Mouse (Mus musculus): Measurements from ENCODE around the gene Gm6408. TPM values are rescaled to one million over a fixed set of nuclear protein-coding genes. Genes with fewer than 3 reads are reported as not detected.
"Not testable (repeated sequence)": the region's sequence is repeated elsewhere in the genome, so short reads cannot be mapped to it uniquely, and the experiment has no call there.

The Gm6408 gene
- polyA plus RNA-seq, 1 experiment from 2014 or later = not detected

DNA sequence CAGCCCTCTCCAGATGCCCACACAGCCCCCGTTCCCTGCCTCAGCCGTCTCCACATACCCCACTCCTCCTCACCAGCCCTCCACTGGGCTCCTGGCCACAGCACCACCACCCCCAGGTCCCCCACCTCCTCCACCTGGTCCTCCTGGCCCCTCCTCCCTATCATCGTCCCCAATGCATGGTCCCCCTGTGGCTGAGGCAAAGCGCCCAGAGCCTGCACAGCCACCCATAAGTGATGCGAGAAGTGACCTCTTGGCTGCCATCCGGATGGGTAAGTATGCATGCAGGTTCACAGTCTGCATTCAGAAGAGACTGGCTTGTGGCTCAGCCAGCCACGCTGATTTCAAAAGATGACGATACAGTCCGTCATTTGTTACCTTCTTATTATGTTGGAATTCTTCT lies 13.5 kb upstream of the Gm6408 start:
- no peak overlapping the region for H3K27ac ChIP-seq
- no peak for ATAC-seq (ENCODE audit: insufficient read depth, low FRiP score, low read depth)
- no peaks in the 10 kb centered on the region for H3K36me3 ChIP-seq
- H3K4me2 ChIP-seq = no peak overlapping the region
- H3K4me1 ChIP-seq = no peaks in the 10 kb centered on the region
- no peaks in the 10 kb centered on the region for H3K27me3 ChIP-seq (replicated peaks)
- 90% methylated on average over 9 of the region's 9 CpGs for WGBS
- H3K9me3 ChIP-seq = no peaks in the 10 kb centered on the region
- H3K9ac ChIP-seq = no peak overlapping the region
- no peak overlapping the region for H3K4me3 ChIP-seq (replicated peaks)

DNA sequence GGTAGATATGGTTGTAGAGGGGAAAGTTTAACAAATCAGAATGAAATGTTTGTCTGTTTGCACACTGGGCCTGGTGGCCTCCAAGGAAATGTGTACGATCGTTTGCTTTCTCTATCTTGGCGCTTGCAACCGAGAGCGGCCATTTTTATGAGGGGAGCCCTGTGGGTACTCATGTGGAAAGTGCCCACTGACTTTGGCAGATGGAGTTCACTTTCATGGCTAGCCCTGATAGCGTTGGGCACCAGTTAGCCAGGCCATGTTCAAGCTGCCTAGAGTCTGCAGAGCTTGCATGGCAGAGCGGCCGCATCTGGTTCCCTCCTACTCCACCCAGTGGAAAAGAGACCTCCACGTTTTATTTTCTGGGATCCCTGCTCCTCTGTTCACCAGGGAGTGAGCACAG lies 10.9 kb upstream of the Gm6408 start:
- 78% methylated on average over 9 of the region's 9 CpGs for WGBS
- H3K27me3 ChIP-seq (replicated peaks) = no peaks in the 10 kb centered on the region

DNA sequence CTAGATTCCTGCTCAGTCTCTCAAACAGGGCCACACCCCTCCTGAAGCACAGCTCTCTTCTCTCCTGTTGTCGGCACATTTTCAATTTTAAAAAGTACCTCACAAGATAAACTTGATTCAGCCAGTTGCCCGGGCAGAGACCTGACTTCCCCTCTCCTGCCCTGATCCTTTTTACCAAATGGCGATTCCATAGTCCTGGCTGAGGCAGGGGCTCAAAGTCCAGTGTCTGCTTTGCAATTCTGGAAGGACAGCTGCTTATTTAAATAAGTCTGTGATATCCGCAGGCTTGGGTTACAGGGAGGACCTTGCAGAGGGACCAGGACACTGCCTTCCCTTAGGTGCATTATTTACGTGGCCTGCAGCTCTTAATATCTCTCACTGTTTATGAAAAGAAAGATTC lies 10.5 kb upstream of the Gm6408 start:
- WGBS = 75% methylated on average over 5 of the region's 5 CpGs
- no peaks in the 10 kb centered on the region for H3K27me3 ChIP-seq (replicated peaks)

More for the DNA sequence above, 10.9 kb upstream of the Gm6408 start:
- Histone ChIP-seq H3K4me1 (no peaks in the 10 kb centered on the region), H3K27ac (no peak overlapping the region), H3K4me3 (replicated peaks) (no peak overlapping the region), H3K4me2 (no peak overlapping the region), H3K9me3 (no peaks in the 10 kb centered on the region), H3K36me3 (no peaks in the 10 kb centered on the region), H3K9ac (no peak overlapping the region)
- ATAC-seq (ENCODE audit: insufficient read depth, low FRiP score, low read depth) = no peak

DNA sequence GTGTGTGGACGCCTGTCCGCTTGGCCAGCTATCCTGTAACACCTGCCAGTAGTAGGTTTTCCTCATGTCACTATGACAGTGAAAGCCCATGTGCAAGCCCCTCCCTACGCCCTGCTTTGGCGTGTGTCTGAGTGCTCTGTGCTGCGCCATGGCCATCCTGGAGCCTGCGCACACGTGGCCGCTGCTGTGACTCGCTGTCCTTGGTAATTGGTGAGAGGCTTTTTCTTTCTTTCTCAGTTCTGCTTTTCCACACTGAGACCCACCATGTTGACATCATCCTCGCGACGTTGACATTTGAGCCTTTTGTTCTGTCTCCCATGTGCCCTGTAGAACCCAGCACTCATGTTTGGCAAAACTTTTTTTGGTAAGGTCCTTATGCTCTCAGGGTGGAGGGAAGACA lies 9.9 kb upstream of the Gm6408 start:
- Histone ChIP-seq H3K4me3 (replicated peaks) (no peak overlapping the region), H3K4me2 (no peak overlapping the region), H3K27ac (no peak overlapping the region), H3K36me3 (no peaks in the 10 kb centered on the region), H3K4me1 (no peaks in the 10 kb centered on the region), H3K9me3 (no peaks in the 10 kb centered on the region), H3K27me3 (replicated peaks) (no peaks in the 10 kb centered on the region), H3K9ac (no peak overlapping the region)
- 87% methylated on average over 12 of the region's 12 CpGs for WGBS
- ATAC-seq (ENCODE audit: insufficient read depth, low FRiP score, low read depth) = no peak

More for the DNA sequence above, 10.5 kb upstream of the Gm6408 start:
- H3K9ac ChIP-seq = no peak overlapping the region
- H3K27ac ChIP-seq = no peak overlapping the region
- ATAC-seq (ENCODE audit: insufficient read depth, low FRiP score, low read depth) = no peak
- H3K9me3 ChIP-seq = no peaks in the 10 kb centered on the region
- no peaks in the 10 kb centered on the region for H3K36me3 ChIP-seq
- H3K4me2 ChIP-seq = no peak overlapping the region
- H3K4me1 ChIP-seq = no peaks in the 10 kb centered on the region
- H3K4me3 ChIP-seq (replicated peaks) = no peak overlapping the region

DNA sequence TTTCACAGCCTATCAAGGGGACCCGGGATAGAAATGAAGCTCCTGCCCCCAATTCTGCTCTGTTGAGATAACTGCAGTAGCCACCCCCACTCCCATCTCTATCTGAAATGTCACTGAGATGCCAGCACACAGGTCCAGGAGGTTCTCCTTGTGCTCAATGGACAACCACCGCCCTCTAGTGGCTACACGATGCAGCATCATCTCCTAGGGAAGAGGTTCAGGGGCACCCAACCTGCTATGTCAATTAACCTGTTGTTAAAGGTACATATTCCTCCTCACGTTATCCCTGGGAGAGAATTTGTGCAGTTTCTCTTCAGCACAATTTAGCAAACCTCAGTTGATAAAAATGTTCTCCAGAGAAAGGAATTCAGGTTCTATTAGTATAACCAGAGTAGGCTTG lies 2.2 kb upstream of the Gm6408 start:
- H3K4me1 ChIP-seq; H3K36me3 ChIP-seq; H3K9ac ChIP-seq; H3K27ac ChIP-seq; H3K27me3 ChIP-seq (replicated peaks); H3K4me2 ChIP-seq; H3K9me3 ChIP-seq; ATAC-seq (ENCODE audit: insufficient read depth, low FRiP score, low read depth); H3K4me3 ChIP-seq (replicated peaks): not testable (repeated sequence)
- 8% methylated on average over 4 of the region's 4 CpGs for WGBS

DNA sequence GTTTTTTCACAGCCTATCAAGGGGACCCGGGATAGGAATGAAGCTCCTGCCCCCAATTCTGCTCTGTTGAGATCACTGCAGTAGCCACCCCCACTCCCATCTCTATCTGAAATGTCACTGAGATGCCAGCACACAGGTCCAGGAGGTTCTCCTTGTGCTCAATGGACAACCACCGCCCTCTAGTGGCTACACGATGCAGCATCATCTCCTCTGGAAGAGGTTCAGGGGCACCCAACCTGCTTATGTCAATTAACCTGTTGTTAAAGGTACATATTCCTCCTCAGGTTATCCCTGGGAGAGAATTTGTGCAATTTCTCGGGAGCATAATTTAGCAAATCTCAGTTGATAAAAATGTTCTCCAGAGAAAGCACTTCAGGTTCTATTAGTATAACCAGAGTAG lies 7.2 kb downstream of the Gm6408 start:
- ATAC-seq (ENCODE audit: insufficient read depth, low FRiP score, low read depth); H3K4me3 ChIP-seq (replicated peaks): not testable (repeated sequence)

DNA sequence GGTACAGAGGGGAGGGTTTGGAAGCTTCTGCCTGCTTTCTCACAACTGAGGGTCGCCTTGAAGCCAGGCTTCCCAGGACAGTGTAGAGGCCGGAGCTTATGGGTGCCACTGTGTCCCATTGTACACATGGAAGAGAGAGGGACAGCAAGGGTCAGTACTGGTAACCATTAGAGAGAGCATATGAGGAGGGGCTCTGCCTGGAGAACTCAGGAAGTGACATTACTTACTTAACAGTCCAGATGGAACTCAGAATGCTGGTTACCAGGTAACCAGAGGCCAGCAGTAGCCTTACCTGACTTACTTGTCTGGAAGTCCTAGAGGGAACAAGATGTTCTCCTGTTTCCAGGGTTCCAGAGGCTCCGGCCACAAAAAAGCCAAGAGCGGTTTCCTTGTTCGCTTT lies 9.3 kb downstream of the Gm6408 start, which contains the start of gene Gm6370:
Gene Gm6370 (plus strand): TSS at position 301 of the 400 bp plus-strand sequence.
- H3K9me3 ChIP-seq; H3K4me3 ChIP-seq (replicated peaks); H3K9ac ChIP-seq; H3K36me3 ChIP-seq; H3K27ac ChIP-seq; H3K4me2 ChIP-seq; ATAC-seq (ENCODE audit: insufficient read depth, low FRiP score, low read depth); H3K27me3 ChIP-seq (replicated peaks); H3K4me1 ChIP-seq: not testable (repeated sequence)
- no CpG with 5 or more reads among the region's 5 CpGs for WGBS

More for the DNA sequence above, 7.2 kb downstream of the Gm6408 start:
- not testable (repeated sequence) for H3K9me3 ChIP-seq; H3K4me2 ChIP-seq; H3K36me3 ChIP-seq; H3K4me1 ChIP-seq; H3K27ac ChIP-seq; H3K27me3 ChIP-seq (replicated peaks); H3K9ac ChIP-seq
- 9% methylated on average over 3 of the region's 4 CpGs for WGBS

DNA sequence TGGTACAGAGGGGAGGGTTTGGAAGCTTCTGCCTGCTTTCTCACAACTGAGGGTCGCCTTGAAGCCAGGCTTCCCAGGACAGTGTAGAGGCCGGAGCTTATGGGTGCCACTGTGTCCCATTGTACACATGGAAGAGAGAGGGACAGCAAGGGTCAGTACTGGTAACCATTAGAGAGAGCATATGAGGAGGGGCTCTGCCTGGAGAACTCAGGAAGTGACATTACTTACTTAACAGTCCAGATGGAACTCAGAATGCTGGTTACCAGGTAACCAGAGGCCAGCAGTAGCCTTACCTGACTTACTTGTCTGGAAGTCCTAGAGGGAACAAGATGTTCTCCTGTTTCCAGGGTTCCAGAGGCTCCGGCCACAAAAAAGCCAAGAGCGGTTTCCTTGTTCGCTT lies 20.3 kb downstream of the Gm6408 start, which contains the start of gene 4930449I24Rik:
Gene 4930449I24Rik (plus strand): TSS at position 301 of the 400 bp plus-strand sequence.
- not testable (repeated sequence) for H3K9ac ChIP-seq; H3K4me1 ChIP-seq; H3K9me3 ChIP-seq; H3K36me3 ChIP-seq; H3K4me2 ChIP-seq; H3K27me3 ChIP-seq (replicated peaks); H3K4me3 ChIP-seq (replicated peaks); ATAC-seq (ENCODE audit: insufficient read depth, low FRiP score, low read depth); H3K27ac ChIP-seq
- no CpG with 5 or more reads among the region's 5 CpGs for WGBS

DNA sequence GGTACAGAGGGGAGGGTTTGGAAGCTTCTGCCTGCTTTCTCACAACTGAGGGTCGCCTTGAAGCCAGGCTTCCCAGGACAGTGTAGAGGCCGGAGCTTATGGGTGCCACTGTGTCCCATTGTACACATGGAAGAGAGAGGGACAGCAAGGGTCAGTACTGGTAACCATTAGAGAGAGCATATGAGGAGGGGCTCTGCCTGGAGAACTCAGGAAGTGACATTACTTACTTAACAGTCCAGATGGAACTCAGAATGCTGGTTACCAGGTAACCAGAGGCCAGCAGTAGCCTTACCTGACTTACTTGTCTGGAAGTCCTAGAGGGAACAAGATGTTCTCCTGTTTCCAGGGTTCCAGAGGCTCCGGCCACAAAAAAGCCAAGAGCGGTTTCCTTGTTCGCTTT lies 32.1 kb downstream of the Gm6408 start, which contains the start of gene Gm3402:
Gene Gm3402 (plus strand): TSS at position 301 of the 400 bp plus-strand sequence.
- not testable (repeated sequence) for H3K4me2 ChIP-seq; H3K36me3 ChIP-seq; ATAC-seq (ENCODE audit: insufficient read depth, low FRiP score, low read depth); H3K9me3 ChIP-seq; H3K4me3 ChIP-seq (replicated peaks); H3K27ac ChIP-seq; H3K4me1 ChIP-seq; H3K27me3 ChIP-seq (replicated peaks); H3K9ac ChIP-seq
- WGBS = 90% methylated on average over 2 of the region's 5 CpGs

DNA sequence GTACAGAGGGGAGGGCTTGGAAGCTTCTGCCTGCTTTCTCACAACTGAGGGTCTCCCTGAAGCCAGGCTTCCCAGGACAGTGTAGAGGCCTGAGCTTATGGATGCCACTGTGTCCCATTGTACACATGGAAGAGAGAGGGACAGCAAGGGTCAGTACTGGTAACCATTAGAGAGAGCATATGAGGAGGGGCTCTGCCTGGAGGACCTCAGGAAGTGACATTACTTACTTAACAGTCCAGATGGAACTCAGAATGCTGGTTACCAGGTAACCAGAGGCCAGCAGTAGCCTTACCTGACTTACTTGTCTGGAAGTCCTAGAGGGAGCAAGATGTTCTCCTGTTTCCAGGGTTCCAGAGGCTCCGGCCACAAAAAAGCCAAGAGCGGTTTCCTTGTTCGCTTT lies 43.7 kb downstream of the Gm6408 start, which contains the start of gene Gm3404:
Gene Gm3404 (plus strand): TSS at position 301 of the 400 bp plus-strand sequence.
- not testable (repeated sequence) for H3K4me2 ChIP-seq; H3K27ac ChIP-seq; H3K4me3 ChIP-seq (replicated peaks); H3K9me3 ChIP-seq; ATAC-seq (ENCODE audit: insufficient read depth, low FRiP score, low read depth); H3K4me1 ChIP-seq; H3K36me3 ChIP-seq; H3K9ac ChIP-seq; H3K27me3 ChIP-seq (replicated peaks)
- WGBS = 85% methylated on average over 3 of the region's 3 CpGs

Other genes with a start within 250 kb of the Gm6408 start
- gene Wasf3, start 97.0 kb upstream of the Gm6408 start, polyA plus RNA-seq (2015; fragmentation: Nextera tagmentation; extraction: Ambion mirVana) = 1.8 TPM in 2 replicates
- not detected in 2 replicates for gene Gm6370, start 9.4 kb downstream of the Gm6408 start, polyA plus RNA-seq (2015; fragmentation: Nextera tagmentation; extraction: Ambion mirVana)
- gene 4930449I24Rik, start 20.4 kb downstream of the Gm6408 start, polyA plus RNA-seq (2015; fragmentation: Nextera tagmentation; extraction: Ambion mirVana) = not detected in 2 replicates
- not detected in 2 replicates for gene Gm3402, start 32.2 kb downstream of the Gm6408 start, polyA plus RNA-seq (2015; fragmentation: Nextera tagmentation; extraction: Ambion mirVana)
- gene Gm3404, start 43.8 kb downstream of the Gm6408 start, polyA plus RNA-seq (2015; fragmentation: Nextera tagmentation; extraction: Ambion mirVana) = not detected in 2 replicates
- gene Gm3409, start 55.7 kb downstream of the Gm6408 start, polyA plus RNA-seq (2015; fragmentation: Nextera tagmentation; extraction: Ambion mirVana) = not detected in 2 replicates
- gene Gm3415, start 74.2 kb downstream of the Gm6408 start, polyA plus RNA-seq (2015; fragmentation: Nextera tagmentation; extraction: Ambion mirVana) = not detected in 2 replicates
- 0.10 TPM in 2 replicates for gene Gpr12, start 103.3 kb downstream of the Gm6408 start, polyA plus RNA-seq (2015; fragmentation: Nextera tagmentation; extraction: Ambion mirVana)